Mouse (Mus musculus) left cerebral cortex, adult 9 months (tissue): ENCODE results near the gene Rpl22l1.
"Not testable (repeated sequence)": the region's sequence is repeated elsewhere in the genome, so short reads cannot be mapped to it uniquely, and the experiment has no call there.

Experiments used
- DNase-seq, 2 experiments: peaks; one replicate each; pipeline ENCODE4 v3.0.0; 2022; ENCODE audit warnings: low spot score in 2 of 2

Gene Rpl22l1

DNA sequence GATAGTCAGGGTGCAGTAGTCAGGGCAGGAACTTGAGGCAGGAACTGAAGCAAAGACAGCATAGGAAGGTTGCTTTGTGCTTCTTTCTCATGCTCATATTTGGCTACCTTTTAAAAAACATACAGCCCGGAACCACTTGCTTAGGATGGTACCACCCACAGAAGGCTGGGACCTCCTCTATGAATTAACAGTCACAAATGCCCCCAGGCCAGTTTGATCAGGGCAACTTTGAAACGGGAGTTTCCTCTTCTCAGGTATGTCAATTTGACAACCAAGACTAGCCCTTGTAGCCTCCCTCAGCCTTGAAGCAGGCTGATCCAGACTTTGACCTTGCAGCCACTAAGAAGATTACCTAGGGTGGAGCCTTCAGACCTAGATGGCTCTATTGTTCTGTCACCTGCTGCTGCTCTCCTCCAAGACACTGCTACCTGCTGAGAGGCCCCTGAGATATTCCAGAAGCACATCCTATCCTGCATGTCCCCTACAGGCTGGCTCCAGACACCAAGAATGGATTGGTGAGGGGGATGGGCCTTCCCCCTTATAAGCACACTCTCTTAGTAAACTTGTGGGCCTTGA is 31.6 kb downstream of the Rpl22l1 start:
- DNase-seq: no peak

DNA sequence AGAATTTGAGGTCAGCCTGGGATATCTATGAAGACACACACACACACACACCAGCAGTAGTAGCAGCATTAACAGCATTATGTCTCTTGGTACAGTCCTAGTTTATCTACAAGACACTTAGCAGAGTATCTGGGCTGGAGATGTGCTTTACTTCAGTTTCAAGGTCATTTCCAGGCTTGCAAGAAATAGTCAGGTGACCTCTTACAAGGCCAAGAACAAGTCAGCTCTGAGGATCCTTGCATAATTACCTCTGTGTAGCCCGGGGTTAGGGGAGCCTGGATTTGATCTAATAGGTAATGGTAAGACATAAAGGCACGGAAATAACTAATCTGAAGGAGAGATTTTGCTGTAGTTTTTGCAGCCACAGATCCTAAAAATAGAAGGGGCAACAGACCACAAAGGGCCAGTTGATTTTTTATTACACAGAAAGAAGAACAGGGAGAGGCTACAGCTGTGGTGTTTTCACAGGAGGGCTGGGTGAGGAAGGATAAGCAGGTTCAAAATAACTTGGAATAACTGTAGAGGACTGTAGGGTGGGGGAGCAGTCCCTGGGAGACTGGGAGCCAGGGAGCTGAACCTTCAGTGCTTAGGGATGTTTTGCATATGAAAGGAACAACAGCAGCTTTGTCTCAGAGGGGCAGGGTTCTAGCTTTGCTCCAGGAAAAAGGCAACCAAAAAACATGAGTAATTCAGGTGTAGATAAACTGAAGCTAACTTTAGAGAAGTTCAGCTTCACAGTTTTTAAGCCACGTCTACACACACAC is 36.8 kb downstream of the Rpl22l1 start:
- no peak for DNase-seq

DNA sequence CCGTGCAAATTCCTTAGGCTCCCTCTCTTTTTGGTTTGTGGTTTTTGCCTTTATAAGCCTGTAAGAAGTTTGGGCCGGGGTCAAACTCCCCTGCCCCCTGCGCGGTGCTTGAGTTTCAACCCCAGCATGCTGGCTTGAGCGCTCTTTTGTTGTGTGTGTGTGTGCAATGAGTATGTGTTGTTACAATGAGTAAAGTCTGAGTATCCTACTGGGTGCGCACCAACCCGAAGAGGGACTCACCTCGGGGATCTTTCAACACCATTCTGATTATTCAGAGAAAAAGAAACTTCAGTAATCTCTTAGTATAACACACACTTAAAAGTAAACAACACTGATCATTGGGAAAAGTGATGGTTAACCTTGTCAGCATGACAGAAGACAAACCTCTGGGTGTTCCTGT is 38.0 kb downstream of the Rpl22l1 start:
- no peak for DNase-seq

DNA sequence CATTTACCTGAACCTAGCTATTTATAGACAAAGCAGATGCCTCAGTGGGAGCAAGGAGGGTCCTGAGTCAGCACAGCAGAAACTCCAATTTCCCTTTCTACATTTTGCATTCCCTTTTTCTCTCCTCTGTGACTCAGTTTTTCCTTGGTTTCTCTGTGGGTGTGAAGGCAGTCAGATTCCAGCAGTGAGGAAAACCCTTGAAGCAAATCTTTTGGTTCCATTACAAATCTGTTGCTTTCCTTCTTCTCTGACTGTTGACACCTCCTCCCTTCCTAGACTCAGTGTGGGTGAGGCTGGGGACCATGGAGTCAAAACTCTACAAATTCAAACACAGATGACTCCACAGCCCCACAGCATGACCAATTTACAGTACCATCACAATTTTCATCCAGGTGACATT is 41.9 kb downstream of the Rpl22l1 start:
- DNase-seq: no peak

DNA sequence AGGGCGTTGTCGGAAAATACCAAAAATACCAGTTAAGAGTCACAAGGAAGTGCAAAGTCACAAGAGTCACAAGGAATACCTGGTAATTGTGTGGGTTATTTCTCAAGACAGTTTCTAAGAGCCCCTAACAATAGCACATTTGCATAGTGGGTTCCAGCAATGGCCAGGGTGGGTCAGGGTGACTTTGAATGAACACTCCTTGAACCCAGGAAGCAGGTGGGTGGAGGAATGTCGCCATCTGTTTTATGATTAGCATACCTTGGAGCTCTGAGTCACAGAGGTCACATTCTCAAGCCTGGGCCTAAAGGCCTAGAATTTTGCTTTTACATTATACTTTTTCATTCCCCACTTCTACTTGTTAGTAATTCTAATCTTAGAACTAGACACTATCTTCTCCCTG is 46.9 kb downstream of the Rpl22l1 start:
- DNase-seq: not testable (repeated sequence)
